Mouse (Mus musculus) neural tube, embryonic 10.5 days (tissue): ENCODE measurements around the gene Ccdc174.

Experiments used
- DNase-seq: peaks from one replicate; pipeline ENCODE4 v3.0.0-alpha.2; 2017; ENCODE audit warnings: low spot score; ENCODE audit errors: extremely low spot score

The Ccdc174 gene

GRCm38 (mm10) chr6:91917716-91918115 is 39.9 kb downstream of the Ccdc174 start:
- DNase-seq = no peak

- DNase-seq = no peak
Observed at GRCm38 (mm10) chr6:91931231-91931630, 53.4 kb downstream of the Ccdc174 start.

GRCm38 (mm10) chr6:91938491-91938890 is 60.6 kb downstream of the Ccdc174 start:
- no peak for DNase-seq

GRCm38 (mm10) chr6:91948426-91948825 is 70.6 kb downstream of the Ccdc174 start:
- DNase-seq = no peak
